Mouse (Mus musculus) layer of hippocampus, adult 2 months (tissue): ENCODE results near the gene Wdcp. TPM values are rescaled to one million over a fixed set of nuclear protein-coding genes. Genes with fewer than 3 reads are reported as not detected.
A peak's percentile ranks its signal among the peaks of the same experiment; 100 is the strongest.
"Not testable (repeated sequence)": the region's sequence is repeated elsewhere in the genome, so short reads cannot be mapped to it uniquely, and the experiment has no call there.

ENCODE experiments used
- DNase-seq, 2 experiments: peaks; one replicate each; pipeline ENCODE4 v3.0.0; 2022; ENCODE audit warnings: low spot score in 2 of 2
- H3K27ac ChIP-seq: fragments of 200-600 bp; 2 replicates; pipeline ENCODE4 v1.8.1; 2022
- H3K4me3 ChIP-seq: fragments of 200-600 bp; 2 replicates; pipeline ENCODE4 v1.8.1; 2022; ENCODE audit warnings: mild to moderate bottlenecking
- CTCF ChIP-seq: fragments of 200-600 bp; conservative IDR thresholded peaks from 2 replicates; pipeline ENCODE4 v1.8.1; 2022; ENCODE audit warnings: antibody characterized with exemption, mild to moderate bottlenecking, moderate library complexity
- long read RNA-seq, 2 experiments: library from polyadenylated mRNA; stranded (forward); transcript quantifications; one replicate each; pipeline ENCODE4 v2.0.0; 2021; ENCODE audit warnings: borderline mapping rate in 2 of 2
- total RNA-seq, 2 experiments: library from RNA; stranded (reverse); gene quantifications; 2 replicates each; pipeline ENCODE4 v1.2.3; 2021

Wdcp gene
- total RNA-seq, result 10 to 100 TPM; 12.7 to 14.3 TPM
- long read RNA-seq, experiment 1, full-length matches to known transcripts, result 1 of 1 reads
- long read RNA-seq, experiment 1, partial matches to known transcripts, result 0 of 1 reads
- long read RNA-seq, experiment 1, other reads (novel, unspliced or antisense), result 0 of 1 reads
- long read RNA-seq, experiment 2, full-length matches to known transcripts, result 1 of 2 reads
- long read RNA-seq, experiment 2, partial matches to known transcripts, result 0 of 2 reads
- long read RNA-seq, experiment 2, other reads (novel, unspliced or antisense), result 1 of 2 reads

GRCm38 (mm10) chr12:4842890-4843597 is at the start of gene Wdcp:
TSS of gene Wdcp (plus strand) at chr12:4843303.
- H3K4me3 ChIP-seq, result peak within 1 kb of the TSS; percentile 61
- DNase-seq, result peak; percentile 86 to 94
- H3K27ac ChIP-seq, result peak within 1 kb of the TSS; percentile 43
- no peak for TF ChIP-seq CTCF

DNA sequence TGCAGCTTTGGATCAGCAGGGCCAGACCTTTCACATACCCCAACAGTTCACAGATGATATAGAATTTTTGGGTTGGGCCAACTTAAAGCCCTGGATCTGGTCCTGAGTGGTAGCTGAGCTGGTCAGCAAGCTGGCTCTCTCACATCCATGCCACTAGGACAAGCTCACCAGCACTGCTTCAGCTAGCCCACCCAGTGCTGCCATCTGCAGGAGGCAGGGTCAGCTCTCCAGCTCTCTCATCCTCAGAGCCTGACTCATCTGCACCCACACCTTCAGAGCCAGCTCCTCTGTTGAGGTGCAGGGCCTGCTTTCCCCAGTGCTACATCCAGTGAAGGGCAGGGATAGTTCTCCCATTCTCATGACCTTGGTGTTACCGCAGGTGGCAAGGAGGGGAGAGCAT is 49.4 kb upstream of the Wdcp start:
- no peak for DNase-seq
- Histone ChIP-seq H3K27ac (no peak overlapping the region), H3K4me3 (no peak overlapping the region)
- peak; percentile 69 for TF ChIP-seq CTCF

GRCm38 (mm10) chr12:4797471-4797870 is 45.6 kb upstream of the Wdcp start:
- not testable (repeated sequence) for DNase-seq, H3K27ac ChIP-seq, H3K4me3 ChIP-seq

DNA sequence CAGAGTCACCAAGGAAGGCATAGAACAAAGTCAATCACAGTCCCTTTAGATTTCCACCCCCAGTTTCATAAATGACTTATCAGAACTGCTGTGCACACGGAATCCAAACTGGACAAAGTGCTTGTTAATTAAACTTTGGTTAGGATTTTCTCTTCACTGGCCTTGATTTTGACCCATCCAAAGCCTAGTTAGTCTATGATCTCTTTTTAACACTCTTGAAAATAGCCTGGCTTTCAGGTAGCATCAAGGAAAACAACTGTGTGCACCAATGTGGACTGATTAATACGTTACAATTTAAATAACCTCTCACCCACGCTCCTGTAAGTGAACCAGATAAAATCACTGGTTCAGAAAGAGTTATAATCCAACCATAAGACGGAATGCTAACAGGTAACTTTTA is 32.1 kb upstream of the Wdcp start:
- H3K4me3 ChIP-seq, result no peak overlapping the region
- TF ChIP-seq CTCF, result no peak
- no peak for DNase-seq
- H3K27ac ChIP-seq, result no peak overlapping the region

DNA sequence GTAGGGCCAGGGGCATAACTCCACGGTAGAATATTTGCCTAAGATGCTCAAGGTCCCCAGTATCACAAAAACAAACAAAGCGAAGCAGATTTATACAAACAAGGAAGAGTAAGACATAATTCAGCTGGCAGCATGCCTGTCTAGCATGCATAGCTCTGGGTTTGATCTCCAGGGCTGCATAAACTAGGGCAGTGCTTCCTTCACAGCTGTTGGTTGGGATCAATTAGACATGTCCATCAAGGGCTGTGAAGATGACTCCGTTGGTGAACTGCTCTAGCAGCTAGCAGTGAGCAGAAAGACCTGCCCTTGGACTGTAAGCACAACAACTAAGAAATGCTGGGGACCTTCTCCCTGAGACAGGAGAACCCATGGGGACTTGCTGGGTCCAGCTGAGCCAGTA is 31.4 kb upstream of the Wdcp start:
- TF ChIP-seq CTCF, result no peak
- DNase-seq, result no peak
- no peak overlapping the region for H3K27ac ChIP-seq
- no peak overlapping the region for H3K4me3 ChIP-seq

DNA sequence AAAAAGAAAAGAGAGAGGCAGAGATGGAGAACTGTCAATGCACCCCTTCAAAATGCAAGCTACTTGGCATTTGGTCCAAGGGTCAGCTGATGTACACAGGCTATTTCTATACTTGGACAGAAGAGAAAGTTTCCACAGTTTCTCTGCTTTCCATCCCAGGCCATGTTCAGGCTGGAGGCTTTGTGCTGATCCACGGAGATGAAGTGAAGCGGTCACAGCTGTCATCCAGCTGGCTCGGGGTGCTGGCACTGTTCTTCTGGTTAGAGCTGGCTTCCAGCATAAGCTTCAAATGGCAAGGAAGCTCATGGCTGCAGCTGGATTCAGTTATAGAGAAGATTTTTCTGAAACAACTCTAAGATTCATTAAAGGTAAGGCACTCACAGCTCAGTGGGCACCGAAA is 29.5 kb upstream of the Wdcp start:
- DNase-seq, result no peak
- Histone ChIP-seq H3K4me3 (no peak overlapping the region), H3K27ac (no peak overlapping the region)
- TF ChIP-seq CTCF, result no peak

DNA sequence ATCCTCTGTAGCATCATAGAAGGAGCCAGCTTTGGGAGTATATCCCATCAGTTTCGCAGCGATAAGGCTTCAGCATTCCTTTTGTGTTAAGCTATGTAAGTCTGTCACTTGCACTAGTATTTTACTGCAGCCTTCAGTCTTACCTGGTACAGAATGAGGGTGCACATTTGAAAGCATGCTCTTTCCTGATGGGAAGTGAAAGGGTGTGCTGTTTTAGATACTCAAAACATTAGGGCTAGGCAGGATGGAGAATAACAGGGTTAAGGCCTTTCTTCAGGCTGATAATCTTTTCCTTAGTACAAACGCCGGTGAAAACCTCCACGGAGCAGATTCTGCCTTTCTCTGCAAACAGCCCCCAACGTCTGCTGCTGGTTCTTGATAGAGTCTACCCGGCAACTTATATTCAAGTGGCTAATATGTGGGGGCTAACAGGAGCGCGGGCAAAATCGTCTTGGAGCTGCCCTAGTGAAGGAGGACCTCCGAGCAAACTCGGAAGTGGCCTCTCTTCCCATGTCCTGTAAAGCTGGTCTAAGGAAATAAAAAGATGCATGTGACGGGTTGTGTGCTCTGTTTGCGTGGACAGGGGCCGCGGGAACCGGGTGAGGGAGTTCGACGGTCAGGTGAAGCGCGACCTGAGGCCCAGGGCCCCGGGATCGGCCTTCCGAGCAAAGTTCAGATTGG is 26.3 kb upstream of the Wdcp start:
- TF ChIP-seq CTCF, result no peak
- peak overlapping the region; percentile 89 for H3K27ac ChIP-seq
- DNase-seq, result peak in 1 of 2 experiments; percentile 14
- peak overlapping the region; percentile 99 for H3K4me3 ChIP-seq

DNA sequence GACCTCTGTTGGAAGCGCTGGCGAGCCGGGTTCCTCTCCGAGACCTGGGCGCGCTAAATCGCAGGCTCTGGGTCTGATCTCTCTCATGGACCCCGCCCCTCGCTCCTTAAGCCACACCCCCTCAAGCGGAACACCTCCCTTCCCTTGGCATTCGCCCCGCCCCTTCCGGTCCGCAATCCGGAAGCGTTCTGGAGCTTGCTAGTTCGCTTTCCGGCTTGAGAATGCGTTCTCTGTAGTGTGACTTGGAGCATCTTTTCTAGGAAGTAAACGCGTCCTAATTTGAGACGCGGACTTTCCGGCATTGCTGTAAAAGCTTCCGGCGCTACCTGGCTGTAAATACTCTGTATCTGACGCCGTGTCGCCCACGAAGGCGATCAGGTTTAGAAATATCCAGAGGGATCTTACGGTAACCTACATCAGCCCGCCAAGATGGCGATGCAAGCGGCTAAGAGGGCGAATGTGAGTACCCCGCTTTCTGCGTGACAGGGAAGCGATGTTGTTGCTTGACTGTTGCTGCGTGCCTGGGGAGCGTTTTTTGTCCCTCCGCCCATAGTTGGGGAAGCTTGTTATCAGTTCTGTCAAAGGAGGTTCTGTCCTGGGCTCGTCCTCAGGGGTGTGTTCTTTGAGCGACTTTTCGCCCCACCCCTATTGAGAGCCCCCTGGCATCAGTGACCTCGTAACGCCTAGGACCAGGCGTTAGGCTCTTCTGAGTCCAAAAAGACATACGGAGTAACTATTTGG is 25.6 kb upstream of the Wdcp start, which contains the start of gene Sf3b6:
TSS of gene Sf3b6 (plus strand) at position 184 of the 741 bp plus-strand sequence.
- TF ChIP-seq CTCF, result 0 out of 2 replicates have a peak, but pooled peaks have one; percentile 4
- peak within 1 kb of the TSS; percentile 99 for H3K4me3 ChIP-seq
- peak within 1 kb of the TSS; percentile 89 for H3K27ac ChIP-seq
- DNase-seq, result peak; percentile 98 to 99

DNA sequence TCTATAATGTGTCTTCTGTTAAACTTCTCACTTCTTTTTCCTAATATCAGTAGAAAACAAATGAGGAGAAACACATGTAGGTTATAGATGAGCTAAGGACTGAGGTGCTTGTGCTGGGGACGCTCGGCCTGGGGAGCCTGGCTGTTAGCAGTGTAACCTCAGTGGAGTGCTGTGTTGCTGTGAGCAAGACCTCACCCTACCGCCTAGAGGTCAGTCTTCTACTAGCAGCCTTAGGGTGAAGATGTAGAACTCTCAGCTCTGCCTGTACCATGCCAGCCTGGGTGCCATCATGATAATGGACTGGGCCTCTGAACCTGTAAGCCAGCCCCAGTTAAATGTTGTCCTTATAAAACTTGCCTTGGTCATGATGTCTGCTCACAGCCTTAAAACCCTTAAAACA is 15.8 kb upstream of the Wdcp start:
- no peak for TF ChIP-seq CTCF
- no peak for DNase-seq
- Histone ChIP-seq H3K4me3 (no peak overlapping the region), H3K27ac (no peak overlapping the region)

- no peak overlapping the region for H3K27ac ChIP-seq
- no peak for TF ChIP-seq CTCF
- DNase-seq, result no peak
- H3K4me3 ChIP-seq, result no peak overlapping the region
These were observed 6.1 kb upstream of the Wdcp start for GRCm38 (mm10) chr12:4836959-4837358.

GRCm38 (mm10) chr12:4840010-4840409 is 3.1 kb upstream of the Wdcp start:
- Histone ChIP-seq H3K27ac (peak overlapping the region; percentile 67; the same call in 1 of the 2 replicates), H3K4me3 (peak overlapping the region; percentile 80; the same call in 1 of the 2 replicates)
- no peak for DNase-seq
- no peak for TF ChIP-seq CTCF

DNA sequence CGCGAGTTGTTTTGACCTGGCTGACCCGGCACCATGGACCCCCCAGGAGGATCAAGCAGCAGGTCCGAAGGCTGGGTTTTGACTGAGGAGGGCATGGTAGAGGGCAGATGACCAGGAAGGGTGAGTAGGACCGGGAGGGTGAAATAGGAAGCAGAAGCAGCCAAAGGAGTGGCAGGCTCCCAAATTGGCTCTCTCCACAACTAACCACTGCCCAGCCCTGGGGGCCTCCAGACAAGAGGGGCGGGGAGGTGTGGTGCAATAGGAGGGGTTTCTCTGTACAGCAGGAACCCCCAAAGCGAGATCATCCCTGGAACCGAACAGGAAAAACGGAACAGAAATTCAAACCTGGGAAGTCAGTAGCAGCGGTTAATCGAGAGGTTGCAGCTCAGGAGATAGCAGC is 2.4 kb upstream of the Wdcp start:
- TF ChIP-seq CTCF, result no peak
- DNase-seq, result no peak
- H3K4me3 ChIP-seq, result peak overlapping the region; percentile 80
- peak overlapping the region; percentile 67 for H3K27ac ChIP-seq
